Mouse (Mus musculus) liver, embryonic 11.5 days (tissue): Measurements from ENCODE around the gene Gm45808. TPM values are rescaled to one million over a fixed set of nuclear protein-coding genes. Genes with fewer than 3 reads are reported as not detected.
"Not testable (repeated sequence)": the region's sequence is repeated elsewhere in the genome, so short reads cannot be mapped to it uniquely, and the experiment has no call there.

Source experiments
- ATAC-seq: fragments of 200-750 bp; cut with Nextera tagmentation; replicated peaks from 2 replicates; pipeline ENCODE4 v1.8.0; 2017; ENCODE audit warnings: moderate number of reproducible peaks, mild to moderate bottlenecking, moderate TSS enrichment, moderate library complexity; ENCODE audit not compliant: low FRiP score
- DNase-seq: peaks from one replicate; pipeline ENCODE4 v3.0.0-alpha.2; 2017; ENCODE audit warnings: low spot score
- H3K27ac ChIP-seq: fragments of 300-500 bp; sonication (generic); 2 replicates; pipeline ENCODE4 v1.5.1; 2014; ENCODE audit warnings: mild to moderate bottlenecking, low read depth, low read length, control low read depth
- H3K27me3 ChIP-seq: fragments of 300-500 bp; sonication (generic); replicated peaks from 2 replicates; pipeline ENCODE4 v1.6.1; 2014; ENCODE audit warnings: low read length, mixed read lengths; ENCODE audit not compliant: control insufficient read depth, insufficient read depth
- H3K36me3 ChIP-seq: fragments of 300-500 bp; sonication (generic); 2 replicates; pipeline ENCODE4 v1.6.1; 2014; ENCODE audit warnings: mild to moderate bottlenecking, low read length, moderate library complexity, mixed read lengths; ENCODE audit not compliant: control insufficient read depth, insufficient read depth
- H3K4me1 ChIP-seq: fragments of 300-500 bp; sonication (generic); replicated peaks from 2 replicates; pipeline ENCODE4 v1.6.1; 2014; ENCODE audit warnings: low read length, mixed read lengths; ENCODE audit not compliant: control insufficient read depth, insufficient read depth
- H3K4me2 ChIP-seq: fragments of 300-500 bp; sonication (generic); 2 replicates; pipeline ENCODE4 v1.6.1; 2014; ENCODE audit warnings: mild to moderate bottlenecking, control low read depth, moderate library complexity
- H3K4me3 ChIP-seq: fragments of 300-500 bp; sonication (generic); 2 replicates; pipeline ENCODE4 v1.5.1; 2014; ENCODE audit warnings: low read depth, low read length, control low read depth
- H3K9ac ChIP-seq: fragments of 300-500 bp; sonication (generic); 2 replicates; pipeline ENCODE4 v1.6.1; 2014; ENCODE audit warnings: low read depth, low read length, control low read depth
- H3K9me3 ChIP-seq: fragments of 300-500 bp; sonication (generic); 2 replicates; pipeline ENCODE4 v1.6.1; 2016; ENCODE audit warnings: low read length, inconsistent platforms, mixed read lengths; ENCODE audit not compliant: control insufficient read depth
- WGBS: fragments of 180-500 bp; shearing (Covaris S2); extraction: QIAGEN DNeasy Blood & Tissue Kit; methylation state at CpG from one replicate; pipeline ENCODE4 v1.1.7; 2014; 5-methylcytosine and 5-hydroxymethylcytosine counted together
- polyA plus RNA-seq: library from polyadenylated mRNA; unstranded; fragments of >200 nt; fragmentation: Nextera tagmentation; extraction: Ambion mirVana; gene quantifications from 2 replicates; pipeline ENCODE4 v1.2.1, GENCODE M21; 2014

The Gm45808 gene
- polyA plus RNA-seq, 1 experiment from 2014 or later, result not detected

GRCm38 (mm10) chr7:45484985-45485384, 1.6 kb downstream of the Gm45808 start:
- peaks cover 33% of the 10 kb centered on the region for H3K4me1 ChIP-seq
- not testable (repeated sequence) for H3K4me2 ChIP-seq, DNase-seq, H3K9ac ChIP-seq, H3K36me3 ChIP-seq, H3K27ac ChIP-seq, H3K4me3 ChIP-seq, H3K9me3 ChIP-seq, H3K27me3 ChIP-seq, ATAC-seq
- WGBS, result 89% methylated on average over 5 of the region's 5 CpGs

DNA sequence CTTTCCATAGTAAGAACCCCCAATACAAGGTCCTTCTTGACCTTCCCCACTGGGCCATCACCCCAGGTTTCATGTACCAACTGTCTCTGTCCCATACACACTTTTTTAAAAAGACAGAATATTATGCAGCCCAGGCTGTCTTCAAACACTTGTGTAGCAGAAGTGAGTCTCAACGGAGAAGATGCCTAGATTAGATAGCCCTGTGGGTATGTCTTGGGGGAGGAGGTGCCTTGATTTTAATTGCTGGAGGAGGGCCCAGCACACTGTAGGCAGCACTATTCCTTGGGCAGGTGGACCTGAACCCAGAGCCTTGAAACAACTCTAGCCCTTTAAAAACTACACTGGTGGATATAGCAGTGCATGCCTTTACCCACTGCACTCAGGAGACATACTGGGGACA, 4.4 kb downstream of the Gm45808 start:
- Histone ChIP-seq H3K36me3 (no peaks in the 10 kb centered on the region), H3K9me3 (no peaks in the 10 kb centered on the region), H3K27ac (no peak overlapping the region), H3K4me1 (peaks cover 16% of the 10 kb centered on the region), H3K4me2 (no peak overlapping the region), H3K9ac (no peak overlapping the region), H3K27me3 (no peaks in the 10 kb centered on the region), H3K4me3 (no peak overlapping the region)
- ATAC-seq, result no peak
- DNase-seq, result no peak
- 42% methylated on average over 1 of the region's 1 CpGs for WGBS

GRCm38 (mm10) chr7:45481374-45481927, 5.2 kb downstream of the Gm45808 start, which contains the start of gene Tulp2:
TSS of gene Tulp2 (plus strand) at chr7:45481877.
- peaks cover 9% of the 10 kb centered on the region for H3K4me1 ChIP-seq
- H3K27me3 ChIP-seq, result no peaks in the 10 kb centered on the region
- DNase-seq (no peak), ATAC-seq (peak; percentile 68)
- 45% methylated on average over 15 of the region's 15 CpGs for WGBS
- no peaks in the 10 kb centered on the region for H3K36me3 ChIP-seq
- H3K4me3 ChIP-seq, result no peak within 1 kb of the TSS
- no peaks in the 10 kb centered on the region for H3K9me3 ChIP-seq
- no peak within 1 kb of the TSS for H3K9ac ChIP-seq
- no peak within 1 kb of the TSS for H3K4me2 ChIP-seq
- H3K27ac ChIP-seq, result no peak within 1 kb of the TSS

DNA sequence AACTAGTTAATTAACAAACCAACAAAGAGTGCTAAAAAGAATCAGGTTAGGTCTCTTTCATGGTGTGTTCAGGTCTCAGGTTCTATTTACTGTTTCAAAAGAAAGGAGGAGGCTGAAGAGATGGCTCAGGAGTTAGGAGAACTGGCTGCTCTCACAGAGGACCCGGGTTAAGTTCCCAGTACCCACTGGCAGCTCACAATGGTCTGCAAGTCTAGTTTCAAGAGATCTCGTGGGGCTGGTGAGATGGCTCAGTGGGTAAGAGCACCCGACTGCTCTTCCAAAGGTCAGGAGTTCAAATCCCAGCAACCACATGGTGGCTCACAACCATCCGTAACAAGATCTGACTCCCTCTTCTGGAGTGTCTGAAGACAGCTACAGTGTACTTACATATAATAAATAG, 6.3 kb downstream of the Gm45808 start:
- H3K9me3 ChIP-seq, ATAC-seq, H3K9ac ChIP-seq, H3K4me1 ChIP-seq, H3K27ac ChIP-seq, DNase-seq, H3K36me3 ChIP-seq, H3K27me3 ChIP-seq, H3K4me3 ChIP-seq, H3K4me2 ChIP-seq: not testable (repeated sequence)
- WGBS, result 66% methylated on average over 3 of the region's 4 CpGs

DNA sequence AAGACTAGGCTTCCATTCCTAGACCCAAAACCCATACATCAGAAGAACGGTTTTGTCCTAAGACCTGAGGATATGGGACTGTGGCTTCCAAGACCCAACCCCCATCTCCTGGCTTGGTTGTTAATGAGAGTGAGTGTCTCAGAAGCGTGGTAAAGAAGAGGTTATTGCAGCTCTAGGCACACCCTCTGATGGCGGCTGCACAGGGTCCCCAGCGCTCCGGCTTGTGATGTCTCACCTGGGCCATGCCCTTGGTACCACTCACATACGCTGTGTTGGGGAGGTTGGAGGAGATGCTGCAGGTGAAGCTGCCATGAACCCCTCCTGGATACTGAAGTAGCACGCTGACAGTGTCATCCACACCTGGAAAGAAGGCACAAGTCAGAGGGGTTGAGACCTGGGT, 7.8 kb downstream of the Gm45808 start:
- Histone ChIP-seq H3K9ac (no peak overlapping the region), H3K4me2 (no peak overlapping the region), H3K27me3 (no peaks in the 10 kb centered on the region), H3K4me3 (no peak overlapping the region), H3K36me3 (no peaks in the 10 kb centered on the region), H3K4me1 (peaks cover 9% of the 10 kb centered on the region; the same call in 1 of the 2 replicates), H3K9me3 (no peaks in the 10 kb centered on the region), H3K27ac (no peak overlapping the region)
- ATAC-seq (no peak), DNase-seq (no peak)
- 90% methylated on average over 7 of the region's 7 CpGs for WGBS

DNA sequence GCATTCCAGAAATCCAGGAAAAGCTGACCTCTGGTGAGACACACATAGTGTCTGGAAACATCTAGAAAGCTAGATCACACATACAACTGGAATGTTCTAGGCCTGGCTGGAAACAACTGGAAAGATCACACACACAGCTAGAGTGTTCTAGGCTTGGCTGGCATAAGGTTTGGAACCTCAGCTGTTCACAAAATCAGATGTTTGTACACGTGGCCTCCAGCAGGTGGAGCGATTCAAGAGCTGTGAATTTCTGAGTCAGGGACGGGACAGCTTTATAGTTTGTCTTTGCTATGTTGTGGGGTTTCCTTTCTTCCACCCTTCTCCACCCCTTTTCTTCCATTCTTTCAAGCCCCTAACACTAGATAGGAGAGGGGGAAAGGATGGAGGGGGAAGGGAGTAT, 9.6 kb downstream of the Gm45808 start:
- H3K36me3 ChIP-seq, result no peaks in the 10 kb centered on the region
- 18% methylated on average over 3 of the region's 3 CpGs for WGBS
- no peaks in the 10 kb centered on the region for H3K27me3 ChIP-seq
- no peak overlapping the region for H3K4me3 ChIP-seq
- no peak overlapping the region for H3K4me2 ChIP-seq
- peaks cover 9% of the 10 kb centered on the region; the same call in 1 of the 2 replicates for H3K4me1 ChIP-seq
- H3K9me3 ChIP-seq, result no peaks in the 10 kb centered on the region
- H3K9ac ChIP-seq, result no peak overlapping the region
- ATAC-seq (no peak), DNase-seq (no peak)
- H3K27ac ChIP-seq, result no peak overlapping the region

- ATAC-seq (no peak), DNase-seq (no peak)
- Histone ChIP-seq H3K4me1 (peaks cover 4% of the 10 kb centered on the region; the same call in 1 of the 2 replicates), H3K27ac (no peak overlapping the region), H3K27me3 (no peaks in the 10 kb centered on the region), H3K4me3 (no peak overlapping the region), H3K36me3 (no peaks in the 10 kb centered on the region), H3K9ac (no peak overlapping the region), H3K9me3 (no peaks in the 10 kb centered on the region), H3K4me2 (no peak overlapping the region)
- WGBS, result 34% methylated on average over 1 of the region's 1 CpGs
Observed at GRCm38 (mm10) chr7:45476453-45476852, 10.2 kb downstream of the Gm45808 start.

DNA sequence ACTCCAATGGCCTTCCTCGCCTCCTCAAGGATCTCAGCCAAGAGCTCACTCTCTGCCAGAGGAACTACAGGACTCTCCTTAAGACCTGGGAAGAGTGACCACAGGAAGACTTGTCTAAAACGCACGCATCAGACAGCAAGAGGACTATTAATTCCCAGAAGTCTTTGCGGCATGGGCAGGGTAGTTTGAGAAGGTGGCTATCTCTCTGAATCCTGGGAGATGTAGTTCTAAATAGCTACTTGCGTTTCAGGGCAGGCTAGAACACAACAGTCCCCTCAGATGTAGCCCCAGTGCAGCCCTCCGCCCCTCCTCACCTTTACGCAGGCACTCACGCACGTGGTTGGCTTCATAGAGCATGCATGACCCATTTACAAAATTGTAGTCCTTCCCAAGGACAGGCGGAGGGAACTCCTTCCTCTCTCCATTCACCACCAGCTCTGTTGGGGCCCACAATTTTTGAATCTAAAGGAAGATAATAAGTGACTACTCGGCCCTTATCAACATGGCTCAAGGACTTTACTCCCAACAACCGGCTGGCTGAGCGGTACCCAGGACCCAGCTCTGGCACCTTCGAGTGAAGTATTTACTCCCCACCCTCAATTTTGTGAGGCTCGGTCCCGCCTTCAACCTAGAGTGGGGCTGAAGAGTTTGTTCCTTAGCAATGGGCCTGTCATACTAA, 11.2 kb downstream of the Gm45808 start:
- WGBS, result 50% methylated on average over 16 of the region's 16 CpGs
- Histone ChIP-seq H3K36me3 (no peaks in the 10 kb centered on the region), H3K4me1 (peaks cover 4% of the 10 kb centered on the region; the same call in 1 of the 2 replicates), H3K9me3 (no peaks in the 10 kb centered on the region), H3K9ac (peak overlapping the region; percentile 64), H3K4me3 (peak overlapping the region; percentile 40), H3K4me2 (peak overlapping the region; percentile 61), H3K27ac (peak overlapping the region; percentile 45; the same call in 1 of the 2 replicates), H3K27me3 (no peaks in the 10 kb centered on the region)
- ATAC-seq (peak; percentile 71), DNase-seq (no peak)

DNA sequence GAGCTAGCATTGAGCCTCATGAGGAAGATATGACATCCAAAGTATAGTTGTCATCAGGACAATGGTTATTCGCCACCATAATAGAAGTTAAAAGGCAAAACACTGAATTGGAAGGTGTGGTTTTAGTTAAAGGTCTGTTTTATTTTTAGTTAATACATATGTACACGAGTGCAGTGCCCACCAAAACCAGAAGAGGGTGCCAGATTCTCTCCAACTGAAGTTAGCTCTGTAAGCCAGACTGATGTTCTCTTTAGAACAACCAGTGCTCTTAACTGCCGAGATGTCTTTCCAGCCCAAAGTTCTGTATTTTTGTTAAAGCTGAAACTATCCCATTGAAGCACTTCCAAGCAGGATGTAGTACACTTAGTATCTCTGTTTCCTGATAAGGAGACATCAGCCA, 15.7 kb downstream of the Gm45808 start:
- DNase-seq (no peak), ATAC-seq (no peak)
- Histone ChIP-seq H3K27me3 (no peaks in the 10 kb centered on the region), H3K4me1 (peaks cover 5% of the 10 kb centered on the region; the same call in 1 of the 2 replicates), H3K9me3 (no peaks in the 10 kb centered on the region), H3K4me3 (no peak overlapping the region), H3K4me2 (no peak overlapping the region), H3K27ac (no peak overlapping the region), H3K9ac (no peak overlapping the region), H3K36me3 (no peaks in the 10 kb centered on the region)
- WGBS, result 8% methylated on average over 3 of the region's 3 CpGs
